8 mouse cellular contexts compared by ENCODE assay signal in the genomic region with DNA sequence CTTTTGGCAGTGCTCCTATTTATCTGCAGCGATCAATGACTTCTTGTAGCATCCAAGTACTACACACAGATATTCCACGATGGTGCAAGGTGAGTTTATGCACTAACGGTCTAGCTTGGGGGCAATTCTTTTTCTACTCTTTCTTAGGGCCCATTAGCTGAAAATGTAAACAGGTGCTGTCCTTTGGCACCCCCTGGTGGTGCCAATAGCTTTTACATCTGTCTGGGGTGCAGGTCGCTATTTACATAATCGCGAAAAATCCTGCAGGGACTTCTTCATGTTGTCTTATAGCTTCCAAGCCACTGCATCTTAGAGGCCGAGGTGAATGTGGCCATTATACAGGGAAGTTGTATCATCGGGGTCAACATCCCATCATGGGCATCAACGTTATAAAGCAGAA.
A peak's percentile ranks its signal among the peaks of the same experiment; 100 is the strongest.
DNase-seq lines count a peak whose midpoint lies in the region; ATAC-seq lines count a peak whose summit lies in the region.

No protein-coding gene starts in this region.

- H3K4me1 ChIP-seq in hindbrain, embryonic 11.5 days (replicated peaks; ENCODE audit: control insufficient read depth, insufficient read depth, low read length) = no peaks in the 10 kb centered on the region
- no peaks in the 10 kb centered on the region for H3K4me1 ChIP-seq in hindbrain, embryonic 13.5 days (replicated peaks)

- no peak overlapping the region for H3K4me3 ChIP-seq in hindbrain, embryonic 11.5 days (ENCODE audit: low read depth, low read length)
- H3K4me3 ChIP-seq in hindbrain, embryonic 13.5 days = no peak overlapping the region

- no peak overlapping the region for H3K9ac ChIP-seq in hindbrain, embryonic 11.5 days (ENCODE audit: low read depth, low read length)
- H3K9ac ChIP-seq in hindbrain, embryonic 13.5 days = no peak overlapping the region

- no peak overlapping the region for H3K4me2 ChIP-seq in hindbrain, embryonic 11.5 days (replicated peaks; ENCODE audit: low read depth, low read length)
- no peak overlapping the region for H3K4me2 ChIP-seq in hindbrain, embryonic 13.5 days

- peak; percentile 83 for DNase-seq in hindbrain, embryonic 11.5 days (ENCODE audit: low spot score)
- peak; percentile 80 for DNase-seq in ZHBTc4 (ENCODE audit: low read depth, low spot score)
- DNase-seq in embryo, embryonic 10.5 days (ENCODE audit: low spot score) = peak; percentile 88
- peak; percentile 56 for DNase-seq in layer of hippocampus, adult 9-10 months (ENCODE audit: low spot score)
- peak; percentile 42 to 43 for DNase-seq in lung, postnatal 4 days
- peak; percentile 58 for DNase-seq in thymus, postnatal 4 days

- H3K27ac ChIP-seq in hindbrain, embryonic 11.5 days (ENCODE audit: low read depth, low read length) = no peak overlapping the region
- no peak overlapping the region for H3K27ac ChIP-seq in hindbrain, embryonic 13.5 days

- H3K36me3 ChIP-seq in hindbrain, embryonic 11.5 days (ENCODE audit: control insufficient read depth, insufficient read depth, low read length) = no peaks in the 10 kb centered on the region
- H3K36me3 ChIP-seq in hindbrain, embryonic 13.5 days = no peaks in the 10 kb centered on the region

- ATAC-seq in hindbrain, embryonic 11.5 days (ENCODE audit: low FRiP score) = no peak
- ATAC-seq in hindbrain, embryonic 13.5 days (ENCODE audit: low FRiP score) = no peak
- ATAC-seq in granulocyte monocyte progenitor cell, adult 5-6 weeks (replicated peaks; ENCODE audit: poor library complexity, severe bottlenecking) = peak; percentile 63

- H3K27me3 ChIP-seq in hindbrain, embryonic 11.5 days (ENCODE audit: control insufficient read depth, insufficient read depth, low read length) = no peaks in the 10 kb centered on the region
- H3K27me3 ChIP-seq in hindbrain, embryonic 13.5 days = no peaks in the 10 kb centered on the region

- 45% methylated on average over 9 of the region's 9 CpGs for WGBS in hindbrain, embryonic 11.5 days
- WGBS in hindbrain, embryonic 13.5 days = 42% methylated on average over 9 of the region's 9 CpGs

- no peaks in the 10 kb centered on the region for H3K9me3 ChIP-seq in hindbrain, embryonic 11.5 days (ENCODE audit: control insufficient read depth, low read length)
- H3K9me3 ChIP-seq in hindbrain, embryonic 13.5 days = no peaks in the 10 kb centered on the region
